Mouse (Mus musculus) heart, adult 2 months (tissue): ENCODE results near the gene Fabp7.

Source experiments
- CTCF ChIP-seq: fragments of 200-600 bp; IDR thresholded peaks from 2 replicates; pipeline ENCODE4 v1.8.1; 2022; ENCODE audit warnings: antibody characterized with exemption, mild to moderate bottlenecking, moderate library complexity
- EP300 ChIP-seq: fragments of 200-500 bp; IDR thresholded peaks from 2 replicates; pipeline ENCODE4 v1.6.1; 2011; ENCODE audit warnings: low read depth, low read length, control low read depth; ENCODE audit not compliant: insufficient read depth
- POLR2A ChIP-seq: fragments of 200-500 bp; IDR thresholded peaks from 2 replicates; pipeline ENCODE4 v1.6.1; 2011; ENCODE audit warnings: mild to moderate bottlenecking, low read depth, low read length, control low read depth; ENCODE audit not compliant: insufficient read depth

- TF ChIP-seq POLR2A (no peak), CTCF (no peak), EP300 (no peak)
Measured at GRCm38 (mm10) chr10:57740733-57741132, 43.9 kb upstream of the Fabp7 start.
